In the genomic region with DNA sequence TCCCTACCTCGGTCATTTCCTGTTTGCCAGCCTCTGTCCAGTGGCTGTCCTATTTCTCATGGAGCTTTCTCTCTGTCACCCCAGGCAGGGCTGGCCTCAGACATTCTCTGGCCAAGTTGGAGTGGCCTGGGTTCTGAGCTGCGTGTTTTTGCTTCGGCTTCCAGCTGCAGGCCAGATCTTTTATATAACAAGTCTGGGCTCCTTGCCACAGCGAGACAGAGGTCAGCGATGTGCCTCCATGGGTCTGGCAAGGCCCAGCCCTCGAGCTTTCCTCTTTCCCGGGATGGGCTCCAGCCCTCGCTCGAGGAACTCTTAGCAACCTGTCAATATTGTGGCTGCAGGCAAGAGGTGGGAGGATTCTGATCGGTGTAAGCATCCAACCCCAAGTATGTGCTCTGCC, we compare ENCODE assay signal across 8 mouse cellular contexts. TPM values are rescaled to one million over a fixed set of nuclear protein-coding genes. Genes with fewer than 3 reads are reported as not detected.
DNase-seq lines count a peak whose midpoint lies in the region; ATAC-seq and TF ChIP-seq lines count a peak whose summit lies in the region.

No protein-coding gene starts in this region.

- 6% methylated on average over 10 of the region's 10 CpGs for WGBS in liver, adult 2 months
- 84% methylated on average over 10 of the region's 10 CpGs for WGBS in liver, embryonic 11.5 days
- 63% methylated on average over 10 of the region's 10 CpGs for WGBS in embryonic facial prominence, embryonic 15.5 days
- 72% methylated on average over 10 of the region's 10 CpGs for WGBS in neural tube, embryonic 15.5 days
- 89% methylated on average over 10 of the region's 10 CpGs for WGBS in midbrain, embryonic 11.5 days

- H3K36me3 ChIP-seq in liver, adult 2 months (ENCODE audit: control insufficient read depth, insufficient read depth, low read length) = no peaks in the 10 kb centered on the region
- peaks cover 21% of the 10 kb centered on the region; the same call in 1 of the 2 replicates for H3K36me3 ChIP-seq in liver, embryonic 11.5 days (ENCODE audit: control insufficient read depth, insufficient read depth, low read length)
- peaks cover 18% of the 10 kb centered on the region; the same call in 1 of the 2 replicates for H3K36me3 ChIP-seq in embryonic facial prominence, embryonic 15.5 days
- no peaks in the 10 kb centered on the region for H3K36me3 ChIP-seq in neural tube, embryonic 15.5 days
- no peaks in the 10 kb centered on the region for H3K36me3 ChIP-seq in midbrain, embryonic 11.5 days (ENCODE audit: control insufficient read depth, insufficient read depth, low read length)

- intact Hi-C loops in heart, postnatal 36 days (cut with DNase I) = loop anchor here (2.0 kb wide), 1 partner anchor 27 kb away; no protein-coding TSS in a partner anchor

- H3K4me3 ChIP-seq in liver, adult 2 months (ENCODE audit: insufficient read depth, low read depth, low read length) = no peak overlapping the region
- no peak overlapping the region for H3K4me3 ChIP-seq in liver, embryonic 11.5 days (ENCODE audit: low read depth, low read length)
- no peak overlapping the region for H3K4me3 ChIP-seq in embryonic facial prominence, embryonic 15.5 days (replicated peaks)
- H3K4me3 ChIP-seq in neural tube, embryonic 15.5 days (replicated peaks) = no peak overlapping the region
- H3K4me3 ChIP-seq in midbrain, embryonic 11.5 days (ENCODE audit: low read depth, low read length) = no peak overlapping the region

- H3K9me3 ChIP-seq in liver, embryonic 11.5 days (ENCODE audit: control insufficient read depth, low read length) = no peaks in the 10 kb centered on the region
- no peaks in the 10 kb centered on the region for H3K9me3 ChIP-seq in embryonic facial prominence, embryonic 15.5 days (replicated peaks)
- no peaks in the 10 kb centered on the region for H3K9me3 ChIP-seq in neural tube, embryonic 15.5 days (replicated peaks)
- no peaks in the 10 kb centered on the region for H3K9me3 ChIP-seq in midbrain, embryonic 11.5 days (ENCODE audit: control insufficient read depth, low read length)

- no peak overlapping the region for H3K9ac ChIP-seq in liver, adult 2 months (ENCODE audit: low read depth, low read length)
- H3K9ac ChIP-seq in liver, embryonic 11.5 days (ENCODE audit: low read depth, low read length) = no peak overlapping the region
- H3K9ac ChIP-seq in embryonic facial prominence, embryonic 15.5 days = no peak overlapping the region
- H3K9ac ChIP-seq in neural tube, embryonic 15.5 days (replicated peaks) = no peak overlapping the region
- H3K9ac ChIP-seq in midbrain, embryonic 11.5 days (ENCODE audit: low read length) = no peak overlapping the region

- peak; percentile 89 for DNase-seq in liver, adult 2 months (ENCODE audit: extremely low read depth, low read depth, low spot score)
- DNase-seq in liver, embryonic 11.5 days (ENCODE audit: low spot score) = no peak
- DNase-seq in heart, postnatal 36 days = peak; percentile 86 to 89
- peak; percentile 65 to 73 for DNase-seq in layer of hippocampus, postnatal 10 days (ENCODE audit: low spot score in 2 of 2)
- peak; percentile 73 to 87 for DNase-seq in urinary bladder, postnatal 36 days (ENCODE audit: low spot score in 2 of 2)
- DNase-seq in midbrain, embryonic 11.5 days (ENCODE audit: low spot score, missing footprints) = no peak

- no peak for TF ChIP-seq POLR2A in liver, adult 2 months (IDR thresholded peaks at IDR 0.05; ENCODE audit: extremely low read depth, insufficient read depth, low read length)

- no peaks in the 10 kb centered on the region for H3K27me3 ChIP-seq in liver, adult 2 months (ENCODE audit: control insufficient read depth, insufficient read depth, low read length)
- no peaks in the 10 kb centered on the region for H3K27me3 ChIP-seq in liver, embryonic 11.5 days (replicated peaks; ENCODE audit: control insufficient read depth, insufficient read depth, low read length)
- H3K27me3 ChIP-seq in embryonic facial prominence, embryonic 15.5 days = no peaks in the 10 kb centered on the region
- H3K27me3 ChIP-seq in neural tube, embryonic 15.5 days (replicated peaks) = no peaks in the 10 kb centered on the region
- no peaks in the 10 kb centered on the region for H3K27me3 ChIP-seq in midbrain, embryonic 11.5 days (ENCODE audit: control insufficient read depth, insufficient read depth, low read length)

- no peak for ATAC-seq in liver, embryonic 11.5 days (replicated peaks; ENCODE audit: low FRiP score)
- peak; percentile 31; the same call in 1 of the 2 replicates for ATAC-seq in embryonic facial prominence, embryonic 15.5 days (ENCODE audit: insufficient number of reproducible peaks, low FRiP score, low TSS enrichment, low read depth)
- ATAC-seq in neural tube, embryonic 15.5 days (ENCODE audit: low FRiP score) = no peak
- ATAC-seq in midbrain, embryonic 11.5 days (ENCODE audit: low FRiP score) = no peak

- H3K27ac ChIP-seq in liver, adult 2 months (replicated peaks; ENCODE audit: insufficient read depth, low read depth, low read length) = peak overlapping the region; percentile 14
- H3K27ac ChIP-seq in liver, embryonic 11.5 days (ENCODE audit: low read depth, low read length) = no peak overlapping the region
- H3K27ac ChIP-seq in embryonic facial prominence, embryonic 15.5 days (replicated peaks) = 0 out of 2 replicates have a peak overlapping the region, but pooled peaks have one; percentile 24
- H3K27ac ChIP-seq in neural tube, embryonic 15.5 days (replicated peaks) = peak overlapping the region; percentile 60; the same call in 1 of the 2 replicates
- no peak overlapping the region for H3K27ac ChIP-seq in midbrain, embryonic 11.5 days (ENCODE audit: low read depth, low read length)

- no peak overlapping the region for H3K4me2 ChIP-seq in liver, embryonic 11.5 days
- no peak overlapping the region for H3K4me2 ChIP-seq in embryonic facial prominence, embryonic 15.5 days (replicated peaks)
- H3K4me2 ChIP-seq in neural tube, embryonic 15.5 days = no peak overlapping the region
- H3K4me2 ChIP-seq in midbrain, embryonic 11.5 days = no peak overlapping the region

- peaks cover 5% of the 10 kb centered on the region; the same call in 1 of the 2 replicates for H3K4me1 ChIP-seq in liver, adult 2 months (ENCODE audit: control insufficient read depth, insufficient read depth, low read length)
- no peaks in the 10 kb centered on the region; the same call in 1 of the 2 replicates for H3K4me1 ChIP-seq in liver, embryonic 11.5 days (replicated peaks; ENCODE audit: control insufficient read depth, insufficient read depth, low read length)
- peaks cover 26% of the 10 kb centered on the region for H3K4me1 ChIP-seq in embryonic facial prominence, embryonic 15.5 days
- H3K4me1 ChIP-seq in neural tube, embryonic 15.5 days = peaks cover 13% of the 10 kb centered on the region; the same call in 1 of the 2 replicates
- no peaks in the 10 kb centered on the region for H3K4me1 ChIP-seq in midbrain, embryonic 11.5 days (ENCODE audit: control insufficient read depth, insufficient read depth, low read length)

- no peaks in the 10 kb centered on the region for H3K79me2 ChIP-seq in liver, adult 2 months (ENCODE audit: control insufficient read depth, insufficient read depth, low read length)

- no peak for TF ChIP-seq CTCF in liver, adult 2 months (IDR thresholded peaks at IDR 0.05; ENCODE audit: low read depth, low read length)

RNA-seq across cellular contexts. Expression of a gene that starts 18.9 kb away (rescaled TPM):
- total RNA-seq in liver, adult 2 months (2014; rRNA removed) = 58.6 and 63.7 TPM in 2 replicates
- polyA plus RNA-seq in liver, adult 2 months (2012; rRNA removed) = 81.0 and 92.0 TPM in 2 replicates
- 78.8 and 86.8 TPM in 2 replicates for polyA plus RNA-seq in liver, embryonic 11.5 days (2014; fragmentation: Nextera tagmentation; extraction: Ambion mirVana)
- 100 TPM in 2 replicates for polyA plus RNA-seq in embryonic facial prominence, embryonic 15.5 days (2015; fragmentation: Nextera tagmentation; extraction: Ambion mirVana)
- 10 to 100 TPM; 35.7 to 37.6 TPM for total RNA-seq in heart, postnatal 36 days (2021)
- total RNA-seq in layer of hippocampus, postnatal 10 days (2021) = 10 to 100 TPM; 75.0 to 81.6 TPM
- polyA plus RNA-seq in neural tube, embryonic 15.5 days (2015; fragmentation: Nextera tagmentation; extraction: Ambion mirVana) = 129 and 144 TPM in 2 replicates
- 130 and 133 TPM in 2 replicates for polyA plus RNA-seq in midbrain, embryonic 11.5 days (2014; fragmentation: Nextera tagmentation; extraction: Ambion mirVana)

RNA-seq across cellular contexts. Expression of a gene that starts 28.8 kb away (rescaled TPM):
- 1.8 TPM in 2 replicates for total RNA-seq in liver, adult 2 months (2014; rRNA removed)
- polyA plus RNA-seq in liver, adult 2 months (2012; rRNA removed) = 6.4 and 7.4 TPM in 2 replicates
- 41.3 and 44.9 TPM in 2 replicates for polyA plus RNA-seq in liver, embryonic 11.5 days (2014; fragmentation: Nextera tagmentation; extraction: Ambion mirVana)
- 15.5 and 17.0 TPM in 2 replicates for polyA plus RNA-seq in embryonic facial prominence, embryonic 15.5 days (2015; fragmentation: Nextera tagmentation; extraction: Ambion mirVana)
- total RNA-seq in heart, postnatal 36 days (2021) = 10 to 100 TPM in 1 of 2 experiments, 1 to 10 TPM in 1; 7.0 to 10.3 TPM
- total RNA-seq in layer of hippocampus, postnatal 10 days (2021) = 1 to 10 TPM; 5.8 to 6.5 TPM
- 2.4 and 4.3 TPM in 2 replicates for polyA plus RNA-seq in neural tube, embryonic 15.5 days (2015; fragmentation: Nextera tagmentation; extraction: Ambion mirVana)
- 7.5 and 7.6 TPM in 2 replicates for polyA plus RNA-seq in midbrain, embryonic 11.5 days (2014; fragmentation: Nextera tagmentation; extraction: Ambion mirVana)

RNA-seq across cellular contexts. Expression of a gene that starts 48.3 kb away (rescaled TPM):
- total RNA-seq in liver, adult 2 months (2014; rRNA removed) = 39.3 and 48.7 TPM in 2 replicates
- polyA plus RNA-seq in liver, adult 2 months (2012; rRNA removed) = 43.9 and 64.1 TPM in 2 replicates
- 88.1 and 92.4 TPM in 2 replicates for polyA plus RNA-seq in liver, embryonic 11.5 days (2014; fragmentation: Nextera tagmentation; extraction: Ambion mirVana)
- 172 and 189 TPM in 2 replicates for polyA plus RNA-seq in embryonic facial prominence, embryonic 15.5 days (2015; fragmentation: Nextera tagmentation; extraction: Ambion mirVana)
- 100 to 1,000 TPM; 175 to 193 TPM for total RNA-seq in heart, postnatal 36 days (2021)
- 100 to 1,000 TPM; 132 to 137 TPM for total RNA-seq in layer of hippocampus, postnatal 10 days (2021)
- 224 and 233 TPM in 2 replicates for polyA plus RNA-seq in neural tube, embryonic 15.5 days (2015; fragmentation: Nextera tagmentation; extraction: Ambion mirVana)
- 132 and 162 TPM in 2 replicates for polyA plus RNA-seq in midbrain, embryonic 11.5 days (2014; fragmentation: Nextera tagmentation; extraction: Ambion mirVana)

RNA-seq across cellular contexts. Expression of a gene that starts 55.5 kb away (rescaled TPM):
- 12.2 and 15.6 TPM in 2 replicates for total RNA-seq in liver, adult 2 months (2014; rRNA removed)
- 12.9 and 13.1 TPM in 2 replicates for polyA plus RNA-seq in liver, adult 2 months (2012; rRNA removed)
- polyA plus RNA-seq in liver, embryonic 11.5 days (2014; fragmentation: Nextera tagmentation; extraction: Ambion mirVana) = 65.4 and 72.5 TPM in 2 replicates
- 60.6 and 70.0 TPM in 2 replicates for polyA plus RNA-seq in embryonic facial prominence, embryonic 15.5 days (2015; fragmentation: Nextera tagmentation; extraction: Ambion mirVana)
- 10 to 100 TPM; 27.5 to 32.3 TPM for total RNA-seq in heart, postnatal 36 days (2021)
- total RNA-seq in layer of hippocampus, postnatal 10 days (2021) = 10 to 100 TPM; 59.2 to 63.1 TPM
- 56.8 and 63.6 TPM in 2 replicates for polyA plus RNA-seq in neural tube, embryonic 15.5 days (2015; fragmentation: Nextera tagmentation; extraction: Ambion mirVana)
- 75.8 and 80.9 TPM in 2 replicates for polyA plus RNA-seq in midbrain, embryonic 11.5 days (2014; fragmentation: Nextera tagmentation; extraction: Ambion mirVana)

Comparison
In these comparisons a context has a peak if more than half of its experiments do, and no peak if none do; other contexts are left out.
1. DNase-seq: peak in liver, adult 2 months (single experiment), heart, postnatal 36 days (2 of 2), layer of hippocampus, postnatal 10 days (2 of 2) and urinary bladder, postnatal 36 days (2 of 2); none in liver, embryonic 11.5 days (single experiment) and midbrain, embryonic 11.5 days (single experiment).
2. H3K27ac ChIP-seq: peak in liver, adult 2 months (single experiment), embryonic facial prominence, embryonic 15.5 days (single experiment) and neural tube, embryonic 15.5 days (single experiment); none in liver, embryonic 11.5 days (single experiment) and midbrain, embryonic 11.5 days (single experiment).